Mouse (Mus musculus) heart, embryonic 11.5 days (tissue): ENCODE results near the gene Ephb2. TPM values are rescaled to one million over a fixed set of nuclear protein-coding genes. Genes with fewer than 3 reads are reported as not detected.

Experiments used
- ATAC-seq: fragments of 200-750 bp; cut with Nextera tagmentation; replicated peaks from 2 replicates; pipeline ENCODE4 v1.8.0; 2017; ENCODE audit warnings: moderate library complexity; ENCODE audit not compliant: insufficient number of reproducible peaks, low FRiP score, low TSS enrichment
- H3K27ac ChIP-seq: fragments of 300-500 bp; sonication (generic); 2 replicates; pipeline ENCODE4 v1.5.1; 2014; ENCODE audit warnings: mild to moderate bottlenecking, low read depth, low read length
- H3K27me3 ChIP-seq: fragments of 300-500 bp; sonication (generic); 2 replicates; pipeline ENCODE4 v1.6.1; 2014; ENCODE audit warnings: mild to moderate bottlenecking, low read length, mixed read lengths; ENCODE audit not compliant: control insufficient read depth, insufficient read depth
- H3K36me3 ChIP-seq: fragments of 300-500 bp; sonication (generic); 2 replicates; pipeline ENCODE4 v1.6.1; 2014; ENCODE audit warnings: mild to moderate bottlenecking, low read length, moderate library complexity, mixed read lengths; ENCODE audit not compliant: control insufficient read depth, insufficient read depth
- H3K4me1 ChIP-seq: fragments of 300-500 bp; sonication (generic); 2 replicates; pipeline ENCODE4 v1.6.1; 2014; ENCODE audit warnings: low read length; ENCODE audit not compliant: control insufficient read depth, insufficient read depth
- H3K4me2 ChIP-seq: fragments of 300-500 bp; sonication (generic); 2 replicates; pipeline ENCODE4 v1.6.1; 2014; ENCODE audit warnings: mild to moderate bottlenecking, moderate library complexity
- H3K4me3 ChIP-seq: fragments of 300-500 bp; sonication (generic); 2 replicates; pipeline ENCODE4 v1.5.1; 2014; ENCODE audit warnings: low read depth, low read length
- H3K9ac ChIP-seq: fragments of 300-500 bp; sonication (generic); 2 replicates; pipeline ENCODE4 v1.6.1; 2014; ENCODE audit warnings: mild to moderate bottlenecking, low read depth, low read length, moderate library complexity
- H3K9me3 ChIP-seq: fragments of 300-500 bp; sonication (generic); replicated peaks from 2 replicates; pipeline ENCODE4 v1.6.1; 2016; ENCODE audit warnings: low read length; ENCODE audit not compliant: control insufficient read depth
- WGBS: fragments of 180-500 bp; shearing (Covaris S2); extraction: QIAGEN DNeasy Blood & Tissue Kit; methylation state at CpG from one replicate; pipeline ENCODE4 v1.1.7; 2014; ENCODE audit not compliant: insufficient replicate concordance; 5-methylcytosine and 5-hydroxymethylcytosine counted together
- polyA plus RNA-seq: library from polyadenylated mRNA; unstranded; fragments of >200 nt; fragmentation: Nextera tagmentation; extraction: Ambion mirVana; gene quantifications from 2 replicates; pipeline ENCODE4 v1.2.1, GENCODE M21; 2014

Gene Ephb2
- polyA plus RNA-seq, 1 experiment from 2014 or later: 2.5 TPM

GRCm38 (mm10) chr4:136733217-136733865 is 102.4 kb downstream of the Ephb2 start:
- H3K4me1 ChIP-seq: peaks cover 31% of the 10 kb centered on the region
- no peak overlapping the region for H3K4me2 ChIP-seq
- no peak overlapping the region; the same call in 1 of the 2 replicates for H3K9ac ChIP-seq
- no peak overlapping the region for H3K4me3 ChIP-seq
- H3K27ac ChIP-seq: 0 out of 2 replicates have a peak overlapping the region, but pooled peaks have one; percentile 22
- no peaks in the 10 kb centered on the region for H3K36me3 ChIP-seq
- ATAC-seq: no peak
- no peaks in the 10 kb centered on the region for H3K9me3 ChIP-seq
- 29% methylated on average over 11 of the region's 11 CpGs for WGBS
- no peaks in the 10 kb centered on the region for H3K27me3 ChIP-seq

- Histone ChIP-seq H3K4me1 (peaks cover 31% of the 10 kb centered on the region), H3K27me3 (no peaks in the 10 kb centered on the region), H3K4me3 (no peak overlapping the region), H3K9ac (no peak overlapping the region), H3K36me3 (no peaks in the 10 kb centered on the region), H3K9me3 (no peaks in the 10 kb centered on the region), H3K27ac (no peak overlapping the region), H3K4me2 (no peak overlapping the region)
- 34% methylated on average over 7 of the region's 7 CpGs for WGBS
- ATAC-seq: no peak
These were observed 103.2 kb downstream of the Ephb2 start for GRCm38 (mm10) chr4:136732536-136733121.

DNA sequence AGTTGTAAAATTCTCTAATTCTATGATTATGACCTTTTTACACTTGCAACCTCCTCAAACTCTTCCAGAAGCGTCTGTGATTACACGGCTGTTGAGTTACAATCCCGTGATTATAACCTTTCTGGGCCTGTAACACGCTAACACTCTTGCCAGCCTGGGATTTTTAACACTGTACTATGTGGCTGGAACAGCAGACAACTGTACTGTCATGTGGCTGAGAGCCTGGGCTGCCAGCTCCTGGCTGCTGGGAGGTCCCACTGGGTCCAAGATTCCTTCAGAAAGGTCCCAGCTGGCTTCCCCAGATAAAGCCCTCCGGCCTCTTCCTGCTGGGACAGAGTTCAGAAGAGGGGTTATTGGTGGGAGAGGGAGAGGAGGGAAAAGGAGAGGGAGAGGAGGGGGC is 104.0 kb downstream of the Ephb2 start:
- peaks cover 31% of the 10 kb centered on the region for H3K4me1 ChIP-seq

DNA sequence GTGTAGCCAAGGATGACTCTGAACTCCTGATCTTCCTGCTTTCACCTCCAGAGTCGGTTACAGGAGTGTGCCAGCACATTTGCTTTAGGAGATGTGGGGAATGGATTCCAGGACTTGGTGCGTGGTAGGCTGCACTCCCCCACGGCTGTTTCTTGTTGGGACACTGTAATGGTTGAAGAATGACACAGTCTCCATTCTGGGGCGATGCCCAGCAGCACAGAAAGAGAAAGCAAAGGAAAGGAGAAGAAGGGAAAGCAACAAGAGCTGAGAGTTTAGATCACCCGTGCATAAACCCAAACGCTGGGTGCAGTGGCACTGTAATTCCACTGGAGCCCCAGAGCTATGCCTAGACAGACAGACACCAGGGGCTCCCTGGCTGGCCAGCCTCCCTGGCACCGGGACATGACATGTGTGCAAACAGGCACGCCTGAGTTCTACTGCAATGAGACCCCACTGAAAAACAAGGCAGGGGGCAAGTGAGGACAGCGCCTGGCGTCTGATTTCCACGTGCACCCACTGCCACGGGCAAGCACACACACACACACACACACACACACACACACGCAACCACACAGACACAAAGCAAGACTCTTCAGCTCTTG is 104.7 kb downstream of the Ephb2 start:
- Histone ChIP-seq H3K27ac (no peak overlapping the region), H3K4me1 (peaks cover 31% of the 10 kb centered on the region), H3K4me2 (no peak overlapping the region), H3K9ac (no peak overlapping the region), H3K27me3 (no peaks in the 10 kb centered on the region), H3K36me3 (no peaks in the 10 kb centered on the region), H3K9me3 (no peaks in the 10 kb centered on the region), H3K4me3 (no peak overlapping the region)
- 0 out of 2 replicates have a peak, but pooled peaks have one; percentile 8 for ATAC-seq
- 60% methylated on average over 13 of the region's 13 CpGs for WGBS

More for the DNA sequence above, 104.0 kb downstream of the Ephb2 start:
- H3K9ac ChIP-seq: no peak overlapping the region
- no peak overlapping the region for H3K4me2 ChIP-seq
- H3K27ac ChIP-seq: no peak overlapping the region
- WGBS: 49% methylated on average over 5 of the region's 5 CpGs
- H3K36me3 ChIP-seq: no peaks in the 10 kb centered on the region
- no peaks in the 10 kb centered on the region for H3K27me3 ChIP-seq
- H3K4me3 ChIP-seq: no peak overlapping the region
- H3K9me3 ChIP-seq: no peaks in the 10 kb centered on the region
- no peak for ATAC-seq

- Histone ChIP-seq H3K9me3 (no peaks in the 10 kb centered on the region), H3K36me3 (no peaks in the 10 kb centered on the region), H3K27me3 (no peaks in the 10 kb centered on the region), H3K4me1 (peaks cover 27% of the 10 kb centered on the region), H3K27ac (no peak overlapping the region), H3K4me3 (no peak overlapping the region), H3K9ac (0 out of 2 replicates have a peak overlapping the region, but pooled peaks have one; percentile 18), H3K4me2 (no peak overlapping the region)
- 56% methylated on average over 9 of the region's 9 CpGs for WGBS
- no peak for ATAC-seq
These were observed 105.3 kb downstream of the Ephb2 start for GRCm38 (mm10) chr4:136730501-136730900.

DNA sequence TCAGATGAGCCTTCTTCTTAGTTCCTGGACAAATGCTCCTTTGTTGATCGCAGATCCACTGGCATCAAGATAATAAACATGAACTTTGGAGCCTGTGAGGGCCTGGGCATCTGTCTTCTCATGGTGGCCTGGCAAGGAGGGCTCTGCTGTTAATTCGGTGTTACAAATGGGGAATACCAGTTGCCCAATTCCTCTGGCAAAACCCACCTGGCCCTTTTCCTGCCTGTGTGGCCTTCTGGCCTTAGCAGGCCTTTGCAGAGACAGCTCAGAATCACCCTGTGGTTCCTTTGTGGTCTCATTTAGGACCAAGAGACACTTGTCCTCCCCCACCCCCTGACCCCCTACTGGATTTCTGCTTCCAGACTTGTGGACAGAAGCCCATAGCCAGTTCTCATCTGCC is 106.2 kb downstream of the Ephb2 start:
- Histone ChIP-seq H3K4me3 (no peak overlapping the region), H3K4me2 (no peak overlapping the region), H3K9me3 (no peaks in the 10 kb centered on the region), H3K27me3 (no peaks in the 10 kb centered on the region), H3K36me3 (no peaks in the 10 kb centered on the region), H3K9ac (no peak overlapping the region), H3K4me1 (peaks cover 27% of the 10 kb centered on the region), H3K27ac (no peak overlapping the region)
- 90% methylated on average over 2 of the region's 2 CpGs for WGBS
- ATAC-seq: no peak

DNA sequence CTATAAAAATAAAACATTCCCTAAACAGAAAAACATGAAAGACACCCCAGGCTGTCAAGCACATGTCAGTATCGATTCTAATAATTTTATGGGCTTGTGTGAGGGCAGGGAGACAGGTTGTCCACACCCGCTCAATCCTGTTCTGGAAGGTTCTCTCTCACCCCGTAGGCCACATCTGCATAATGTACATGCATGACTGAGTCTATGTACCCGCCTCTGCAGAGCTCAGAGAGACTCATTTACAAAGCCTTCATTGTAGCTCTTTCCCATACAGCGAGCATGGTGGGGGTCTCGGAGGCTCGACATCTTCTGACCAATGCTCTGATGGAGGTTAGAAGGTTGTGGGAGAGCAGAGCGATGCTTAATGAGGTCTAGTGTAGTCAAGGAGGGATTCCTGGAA is 108.8 kb downstream of the Ephb2 start:
- no peak overlapping the region for H3K4me3 ChIP-seq
- no peak for ATAC-seq
- H3K27me3 ChIP-seq: no peaks in the 10 kb centered on the region
- H3K4me2 ChIP-seq: no peak overlapping the region
- 83% methylated on average over 8 of the region's 8 CpGs for WGBS
- H3K9me3 ChIP-seq: no peaks in the 10 kb centered on the region
- H3K9ac ChIP-seq: no peak overlapping the region
- peaks cover 11% of the 10 kb centered on the region for H3K4me1 ChIP-seq
- no peak overlapping the region for H3K27ac ChIP-seq
- H3K36me3 ChIP-seq: no peaks in the 10 kb centered on the region

DNA sequence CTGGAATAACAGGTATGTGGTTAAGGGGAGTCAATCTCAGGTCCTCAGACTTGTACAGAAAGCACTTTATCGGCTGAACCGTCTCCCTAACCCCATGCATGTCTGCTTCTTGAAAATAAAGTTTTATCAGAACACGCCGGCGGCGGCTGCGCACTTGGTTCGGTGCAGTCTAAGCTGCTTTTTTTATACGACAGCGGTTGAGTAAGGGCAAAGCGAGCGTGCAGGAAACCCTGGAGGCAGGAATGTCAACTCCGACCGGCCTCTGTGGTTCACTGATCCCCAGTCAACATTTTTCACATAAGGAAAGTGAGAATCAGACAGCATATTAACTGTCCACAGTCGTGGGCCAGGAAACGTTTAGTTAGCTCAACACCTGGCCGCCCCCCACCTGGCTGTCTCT is 111.1 kb downstream of the Ephb2 start:
- ATAC-seq: no peak
- Histone ChIP-seq H3K27me3 (no peaks in the 10 kb centered on the region), H3K9me3 (no peaks in the 10 kb centered on the region), H3K4me3 (no peak overlapping the region), H3K4me1 (no peaks in the 10 kb centered on the region; the same call in 1 of the 2 replicates), H3K4me2 (no peak overlapping the region), H3K36me3 (no peaks in the 10 kb centered on the region), H3K9ac (no peak overlapping the region), H3K27ac (no peak overlapping the region)
- WGBS: 67% methylated on average over 17 of the region's 17 CpGs
